Mouse (Mus musculus): ENCODE results near the gene Mast3.

- TF ChIP-seq CTCF (IDR thresholded peaks at IDR 0.05; ENCODE audit: extremely low read depth, insufficient read length, insufficient replicate concordance, low read depth, low read length) (no peak), POLR2A (IDR thresholded peaks at IDR 0.05; ENCODE audit: low read depth, low read length) (no peak)
Observed at GRCm38 (mm10) chr8:70730956-70731355, 73.9 kb downstream of the Mast3 start.

All from small intestine, adult 2 months (tissue).